Comparison of ENCODE assay signal across 9 mouse cellular contexts in the genomic region with DNA sequence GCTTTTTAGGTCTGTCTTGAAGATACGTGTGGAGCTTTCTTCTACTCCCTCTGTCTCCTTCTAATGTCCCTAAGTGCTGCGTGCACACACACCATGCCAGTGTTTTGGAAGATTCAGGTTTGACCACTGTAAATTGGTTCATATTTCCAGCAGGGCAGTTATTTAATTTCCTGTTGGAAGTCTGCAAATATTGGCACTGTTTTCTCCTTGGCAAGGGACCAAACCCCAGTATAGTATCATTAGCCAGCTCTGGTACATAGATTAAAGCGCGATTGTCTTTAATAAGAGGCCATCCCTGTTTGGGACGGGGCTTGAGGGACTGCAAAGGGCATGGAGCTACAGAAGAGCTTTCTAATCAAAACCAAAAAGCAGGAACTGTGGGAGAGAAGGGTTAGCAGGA. TPM values are rescaled to one million over a fixed set of nuclear protein-coding genes. Genes with fewer than 3 reads are reported as not detected.
DNase-seq lines count a peak whose midpoint lies in the region.
"Had no signal": no experiment of that assay in that cellular context is flagged by ENCODE, and none has a peak within 500 bp of the region (broad histone marks: within the 10 kb centered on the region; RNA-seq: fewer than 3 reads in every experiment).

No protein-coding gene starts in this region.

- peak; percentile 18 for DNase-seq in gastrocnemius, postnatal 14 days
- DNase-seq in gastrocnemius, adult 8-10 months (ENCODE audit: low spot score in 2 of 2), result no peak
- DNase-seq in left cerebral cortex, postnatal 4 days, result peak; percentile 67
- DNase-seq in left cerebral cortex, postnatal 10 days (ENCODE audit: extremely low spot score in 1 of 2, low spot score in 2 of 2), result no peak
- peak; percentile 86 to 88 for DNase-seq in cerebellum, postnatal 10 days
- peak; percentile 10 for DNase-seq in lung, postnatal 25 days (ENCODE audit: low spot score)
- no peak for DNase-seq in c-Kit-positive CD71-positive TER-119-positive erythroid progenitor cells, embryonic 14.5 days (ENCODE audit: low spot score)
- DNase-seq in left cerebral cortex, adult 18-20 months (ENCODE audit: low spot score in 2 of 2), result no peak

- intact Hi-C loops in gastrocnemius, postnatal 14 days (cut with DNase I; ENCODE audit: low total_unique reads), result no loop called here
- intact Hi-C loops in left cerebral cortex, postnatal 4 days (cut with DNase I), result no loop called here
- intact Hi-C loops in left cerebral cortex, postnatal 10 days (cut with DNase I), result no loop called here

RNA-seq across cellular contexts. Expression of a gene that starts 33.6 kb away (rescaled TPM):
- total RNA-seq in gastrocnemius, postnatal 14 days (2021), result 1 to 10 TPM; 4.7 to 6.2 TPM
- total RNA-seq in gastrocnemius, adult 8-10 months (2022), result under 1 TPM; 0.52 to 0.83 (median 0.64) TPM
- 1 to 10 TPM; 1.2 to 1.4 TPM for total RNA-seq in left cerebral cortex, postnatal 4 days (2021)
- 1 to 10 TPM in 1 of 2 experiments, under 1 TPM in 1; 0.89 to 1.2 TPM for total RNA-seq in left cerebral cortex, postnatal 10 days (2021)
- total RNA-seq in left cerebral cortex, adult 18-20 months (2021), result under 1 TPM; 0.56 to 0.95 TPM
- total RNA-seq: CH12.LX had no signal

Comparison
In these comparisons a context has a peak if more than half of its experiments do, and no peak if none do; other contexts are left out.
1. DNase-seq: peak in gastrocnemius, postnatal 14 days (single experiment), left cerebral cortex, postnatal 4 days (single experiment), cerebellum, postnatal 10 days (2 of 2) and lung, postnatal 25 days (single experiment); none in gastrocnemius, adult 8-10 months (0 of 2), left cerebral cortex, postnatal 10 days (0 of 2), c-Kit-positive CD71-positive TER-119-positive erythroid progenitor cells, embryonic 14.5 days (single experiment) and left cerebral cortex, adult 18-20 months (0 of 2).